Mouse (Mus musculus) lung, embryonic 15.5 days (tissue): Measurements from ENCODE around the gene Hs1bp3. TPM values are rescaled to one million over a fixed set of nuclear protein-coding genes. Genes with fewer than 3 reads are reported as not detected.

Experiments
- ATAC-seq: fragments of 200-750 bp; cut with Nextera tagmentation; 2 replicates; pipeline ENCODE4 v1.8.0; 2017; ENCODE audit warnings: moderate number of reproducible peaks, borderline replicate concordance; ENCODE audit not compliant: low FRiP score, low TSS enrichment; ENCODE audit errors: extremely low read depth
- H3K27ac ChIP-seq: fragments of 300-500 bp; sonication (generic); 2 replicates; pipeline ENCODE4 v1.5.1; 2015; ENCODE audit warnings: moderate library complexity, mild to moderate bottlenecking, inconsistent platforms
- H3K27me3 ChIP-seq: fragments of 300-500 bp; sonication (generic); 2 replicates; pipeline ENCODE4 v1.6.1; 2015; ENCODE audit warnings: inconsistent platforms
- H3K36me3 ChIP-seq: fragments of 300-500 bp; sonication (generic); 2 replicates; pipeline ENCODE4 v1.6.1; 2015; ENCODE audit warnings: inconsistent platforms
- H3K4me1 ChIP-seq: fragments of 300-500 bp; sonication (generic); 2 replicates; pipeline ENCODE4 v1.6.1; 2015; ENCODE audit warnings: inconsistent platforms
- H3K4me2 ChIP-seq: fragments of 300-500 bp; sonication (generic); 2 replicates; pipeline ENCODE4 v1.6.1; 2015; ENCODE audit warnings: inconsistent platforms, mild to moderate bottlenecking, moderate library complexity
- H3K4me3 ChIP-seq: fragments of 300-500 bp; sonication (generic); 2 replicates; pipeline ENCODE4 v1.5.1; 2015; ENCODE audit warnings: mild to moderate bottlenecking, inconsistent platforms
- H3K9ac ChIP-seq: fragments of 300-500 bp; sonication (generic); 2 replicates; pipeline ENCODE4 v1.6.1; 2015; ENCODE audit warnings: inconsistent platforms
- H3K9me3 ChIP-seq: fragments of 300-500 bp; sonication (generic); 2 replicates; pipeline ENCODE4 v1.6.1; 2016; ENCODE audit warnings: inconsistent platforms
- WGBS: fragments of 180-500 bp; shearing (Covaris S2); methylation state at CpG from one replicate; pipeline ENCODE4 v1.1.7; 2015; 5-methylcytosine and 5-hydroxymethylcytosine counted together
- polyA plus RNA-seq: library from polyadenylated mRNA; unstranded; fragments of >200 nt; fragmentation: Nextera tagmentation; extraction: Ambion mirVana; gene quantifications from 2 replicates; pipeline ENCODE4 v1.2.1, GENCODE M21; 2015

Gene Hs1bp3
- polyA plus RNA-seq, 1 experiment from 2014 or later = 16.2 TPM

- no peak overlapping the region for H3K27ac ChIP-seq
- H3K9me3 ChIP-seq = no peaks in the 10 kb centered on the region
- WGBS = 66% methylated on average over 5 of the region's 5 CpGs
- H3K36me3 ChIP-seq = no peaks in the 10 kb centered on the region
- H3K4me2 ChIP-seq = no peak overlapping the region
- H3K27me3 ChIP-seq = no peaks in the 10 kb centered on the region
- no peak overlapping the region for H3K4me3 ChIP-seq
- H3K4me1 ChIP-seq = peaks cover 18% of the 10 kb centered on the region; the same call in 1 of the 2 replicates
- no peak for ATAC-seq
- H3K9ac ChIP-seq = no peak overlapping the region
These were observed 80.0 kb downstream of the Hs1bp3 start for GRCm38 (mm10) chr12:8393226-8393625.

Other genes starting within 250 kb of the Hs1bp3 start
- 49.3 and 50.9 TPM in 2 replicates for gene Ldah, start 105.3 kb upstream of the Hs1bp3 start, polyA plus RNA-seq
- gene Gdf7, start 11.5 kb upstream of the Hs1bp3 start, polyA plus RNA-seq = not detected in 2 replicates
- gene Rhob, start 186.6 kb downstream of the Hs1bp3 start, polyA plus RNA-seq = 49.4 and 52.1 TPM in 2 replicates